Mouse (Mus musculus): ENCODE measurements around the gene Carns1. TPM values are rescaled to one million over a fixed set of nuclear protein-coding genes. Genes with fewer than 3 reads are reported as not detected.

Carns1 gene
- polyA plus RNA-seq, 1 experiment: 10.7 TPM

- DNase-seq (ENCODE audit: extremely low spot score in 1 of 2, low spot score in 1 of 2): no peak
Observed at GRCm38 (mm10) chr19:4151898-4152297, 23.4 kb downstream of the Carns1 start.

- DNase-seq (ENCODE audit: extremely low spot score in 1 of 2, low spot score in 1 of 2): no peak
Observed at GRCm38 (mm10) chr19:4151488-4151860, 23.8 kb downstream of the Carns1 start.

- no peak for DNase-seq (ENCODE audit: extremely low spot score in 1 of 2, low spot score in 1 of 2)
Observed at GRCm38 (mm10) chr19:4150567-4151487, 24.5 kb downstream of the Carns1 start.

GRCm38 (mm10) chr19:4149764-4150461, 25.4 kb downstream of the Carns1 start:
- DNase-seq (ENCODE audit: extremely low spot score in 1 of 2, low spot score in 1 of 2): no peak

- no peak for DNase-seq (ENCODE audit: extremely low spot score in 1 of 2, low spot score in 1 of 2)
Observed at GRCm38 (mm10) chr19:4149283-4149682, 26.0 kb downstream of the Carns1 start.

- no peak for DNase-seq (ENCODE audit: extremely low spot score in 1 of 2, low spot score in 1 of 2)
Observed at GRCm38 (mm10) chr19:4148819-4149218, 26.5 kb downstream of the Carns1 start.

GRCm38 (mm10) chr19:4148491-4148806, 26.8 kb downstream of the Carns1 start, which contains the start of gene Coro1b:
Coro1b (plus strand) TSS chr19:4148619.
- DNase-seq (ENCODE audit: extremely low spot score in 1 of 2, low spot score in 1 of 2): peak; percentile 88 to 95

- no peak for DNase-seq (ENCODE audit: extremely low spot score in 1 of 2, low spot score in 1 of 2)
Observed at GRCm38 (mm10) chr19:4147782-4148490, 27.3 kb downstream of the Carns1 start.

GRCm38 (mm10) chr19:4147022-4147405, 28.3 kb downstream of the Carns1 start:
- DNase-seq (ENCODE audit: extremely low spot score in 1 of 2, low spot score in 1 of 2): no peak

- no peak for DNase-seq (ENCODE audit: extremely low spot score in 1 of 2, low spot score in 1 of 2)
Observed at GRCm38 (mm10) chr19:4146366-4147021, 28.8 kb downstream of the Carns1 start.

- no peak for DNase-seq (ENCODE audit: extremely low spot score in 1 of 2, low spot score in 1 of 2)
Observed at GRCm38 (mm10) chr19:4145936-4146335, 29.3 kb downstream of the Carns1 start.

GRCm38 (mm10) chr19:4144550-4145498, 30.5 kb downstream of the Carns1 start:
- no peak for DNase-seq (ENCODE audit: extremely low spot score in 1 of 2, low spot score in 1 of 2)

GRCm38 (mm10) chr19:4143759-4144268, 31.5 kb downstream of the Carns1 start, which contains the start of gene Cabp4:
Cabp4 (minus strand) TSS chr19:4144033.
- no peak for DNase-seq (ENCODE audit: extremely low spot score in 1 of 2, low spot score in 1 of 2)

- DNase-seq (ENCODE audit: extremely low spot score in 1 of 2, low spot score in 1 of 2): no peak
Observed at GRCm38 (mm10) chr19:4142416-4143173, 32.7 kb downstream of the Carns1 start.

- no peak for DNase-seq (ENCODE audit: extremely low spot score in 1 of 2, low spot score in 1 of 2)
Observed at GRCm38 (mm10) chr19:4140147-4140546, 35.1 kb downstream of the Carns1 start.

- no peak for DNase-seq (ENCODE audit: extremely low spot score in 1 of 2, low spot score in 1 of 2)
Observed at GRCm38 (mm10) chr19:4139446-4139845, 35.8 kb downstream of the Carns1 start, which contains the start of gene Gpr152. Gpr152 (plus strand) TSS chr19:4139787.

- DNase-seq (ENCODE audit: extremely low spot score in 1 of 2, low spot score in 1 of 2): no peak
Observed at GRCm38 (mm10) chr19:4137913-4138312, 37.4 kb downstream of the Carns1 start.

- no peak for DNase-seq (ENCODE audit: extremely low spot score in 1 of 2, low spot score in 1 of 2)
Observed at GRCm38 (mm10) chr19:4136463-4136862, 38.8 kb downstream of the Carns1 start.
